Mouse (Mus musculus): ENCODE data around the gene Necap1. TPM values are rescaled to one million over a fixed set of nuclear protein-coding genes. Genes with fewer than 3 reads are reported as not detected.
A peak's percentile ranks its signal among the peaks of the same experiment; 100 is the strongest.

Necap1 gene
- polyA plus RNA-seq, 3 experiments from 2014 or later: 36.9 to 60.8 (median 55.5) TPM

- ATAC-seq: no peak
Measured at GRCm38 (mm10) chr6:122889599-122889998, 15.3 kb downstream of the Necap1 start.

DNA sequence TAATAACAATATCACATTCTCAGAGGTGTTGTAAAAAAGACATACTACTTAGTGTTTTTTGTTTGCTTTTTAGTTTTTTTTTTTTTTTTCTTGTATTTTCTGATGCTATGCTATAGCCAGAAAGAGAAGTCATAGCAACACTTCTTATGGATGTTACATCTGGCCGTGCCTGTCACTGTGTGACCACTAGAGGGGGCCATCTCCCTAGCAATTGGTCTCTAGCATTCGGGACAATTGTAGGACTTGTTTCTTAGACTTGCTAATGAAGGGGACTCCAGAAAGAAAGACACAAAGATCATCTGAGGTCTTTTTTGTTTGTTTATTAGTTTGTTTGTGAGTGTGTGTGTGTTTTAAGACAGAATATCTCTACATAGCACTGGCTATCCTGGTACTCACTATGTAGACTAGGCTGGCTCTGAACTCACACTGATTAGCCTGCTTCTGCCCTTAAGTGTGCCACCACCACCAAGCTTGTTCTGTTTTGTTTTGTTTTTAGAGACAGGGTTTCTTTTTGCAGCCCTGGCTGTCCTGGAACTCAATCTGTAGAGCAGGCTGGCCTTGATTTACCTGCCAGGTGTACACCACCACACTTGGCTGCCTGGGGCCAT lies 18.3 kb downstream of the Necap1 start:
- ATAC-seq: peak; percentile 65

DNA sequence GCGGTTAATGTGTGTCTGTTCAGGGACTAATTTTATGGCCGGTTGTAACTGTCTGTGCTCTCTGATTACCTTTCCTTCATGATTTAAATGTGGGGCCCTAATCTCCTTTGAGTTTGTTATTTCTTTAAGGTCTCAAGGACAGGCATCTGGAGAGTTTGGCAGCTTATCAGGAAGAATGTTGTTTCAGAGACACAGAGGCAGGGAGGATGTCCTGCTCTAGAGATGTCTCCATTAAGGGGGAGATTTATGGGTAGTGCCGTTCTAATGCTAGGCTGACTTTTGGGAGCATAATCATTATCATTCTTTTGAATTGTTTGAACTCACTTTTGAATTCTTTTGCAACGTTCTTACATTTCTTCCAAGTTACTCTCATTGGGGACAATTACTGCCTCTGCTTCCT lies 45.6 kb downstream of the Necap1 start:
- no peak for ATAC-seq

DNA sequence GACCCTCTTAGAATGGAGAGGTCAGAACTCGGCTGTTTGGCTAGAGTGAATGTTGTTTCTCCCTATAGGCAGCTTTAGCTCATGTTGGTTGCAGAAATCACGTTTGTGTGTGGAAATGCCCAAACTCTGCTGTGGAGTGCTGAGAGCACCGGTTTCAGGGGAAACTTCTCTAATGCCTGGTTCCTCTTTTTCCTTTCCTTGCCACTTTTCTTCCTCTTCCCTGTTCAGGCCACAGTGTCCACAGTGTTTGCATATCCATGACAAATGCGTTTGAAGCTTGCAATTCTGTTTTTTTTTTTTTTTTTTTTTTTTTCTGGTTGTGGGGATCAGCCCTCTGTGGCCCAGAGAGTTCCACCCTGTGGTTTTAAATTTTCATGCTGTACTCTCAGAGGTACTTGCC lies 47.2 kb downstream of the Necap1 start, which contains the start of gene Clec4a1:
Gene Clec4a1 (plus strand): TSS at position 398 of the 400 bp plus-strand sequence.
- no peak for ATAC-seq

- no peak for ATAC-seq
Measured at GRCm38 (mm10) chr6:122934845-122935244, 60.6 kb downstream of the Necap1 start.

Other genes starting within 250 kb of the Necap1 start
- gene Dppa3, start 248.1 kb upstream of the Necap1 start, polyA plus RNA-seq (2017; shearing (Covaris generic)): not detected
- gene Nanog, start 167.0 kb upstream of the Necap1 start, polyA plus RNA-seq (2017; shearing (Covaris generic)): under 1 TPM in 1 of 3 experiments, not detected in 2; 0.16 TPM
- gene Slc2a3, start 72.8 kb upstream of the Necap1 start, polyA plus RNA-seq (2017; shearing (Covaris generic)): 10 to 100 TPM; 59.4 to 80.7 (median 70.8) TPM
- 10 to 100 TPM in 1 of 3 experiments, 1 to 10 TPM in 2; 6.6 to 10.9 (median 9.3) TPM for gene Foxj2, start 54.6 kb upstream of the Necap1 start, polyA plus RNA-seq (2017; shearing (Covaris generic))
- under 1 TPM; 0.24 to 0.46 (median 0.38) TPM for gene C3ar1, start 18.3 kb upstream of the Necap1 start, polyA plus RNA-seq (2017; shearing (Covaris generic))
- gene Clec4a1, start 47.4 kb downstream of the Necap1 start, polyA plus RNA-seq (2017; shearing (Covaris generic)): under 1 TPM in 2 of 3 experiments, not detected in 1; 0.79 to 0.99 TPM
- under 1 TPM in 2 of 3 experiments, not detected in 1; 0.53 to 0.72 TPM for gene Clec4a3, start 78.0 kb downstream of the Necap1 start, polyA plus RNA-seq (2017; shearing (Covaris generic))
- gene Clec4a4, start 115.9 kb downstream of the Necap1 start, polyA plus RNA-seq (2017; shearing (Covaris generic)): under 1 TPM in 1 of 3 experiments, not detected in 2; 0.88 TPM
- not detected for gene Clec4b1, start 175.5 kb downstream of the Necap1 start, polyA plus RNA-seq (2017; shearing (Covaris generic))
- gene Clec4a2, start 232.0 kb downstream of the Necap1 start, polyA plus RNA-seq (2017; shearing (Covaris generic)): not detected